Mouse (Mus musculus) stomach, embryonic 16.5 days (tissue): Measurements from ENCODE around the gene Lrwd1. TPM values are rescaled to one million over a fixed set of nuclear protein-coding genes. Genes with fewer than 3 reads are reported as not detected.

Experiments
- ATAC-seq: fragments of 200-750 bp; cut with Nextera tagmentation; 2 replicates; pipeline ENCODE4 v1.8.0; 2017; ENCODE audit warnings: moderate number of reproducible peaks, moderate TSS enrichment; ENCODE audit not compliant: insufficient read depth, low FRiP score
- H3K27ac ChIP-seq: fragments of 300-500 bp; sonication (generic); 2 replicates; pipeline ENCODE4 v1.5.1; 2014; ENCODE audit warnings: low read length
- H3K27me3 ChIP-seq: fragments of 300-500 bp; sonication (generic); 2 replicates; pipeline ENCODE4 v1.6.1; 2014; ENCODE audit warnings: low read length, control low read depth, mixed read lengths; ENCODE audit not compliant: control insufficient read depth, insufficient read depth
- H3K36me3 ChIP-seq: fragments of 300-500 bp; sonication (generic); 2 replicates; pipeline ENCODE4 v1.6.1; 2014; ENCODE audit warnings: low read length; ENCODE audit not compliant: control insufficient read depth, insufficient read depth
- H3K4me1 ChIP-seq: fragments of 300-500 bp; sonication (generic); 2 replicates; pipeline ENCODE4 v1.6.1; 2014; ENCODE audit warnings: low read length, control low read depth, mixed read lengths; ENCODE audit not compliant: control insufficient read depth, insufficient read depth
- H3K4me2 ChIP-seq: fragments of 300-500 bp; sonication (generic); 2 replicates; pipeline ENCODE4 v1.6.1; 2014; ENCODE audit warnings: low read depth, low read length, mixed read lengths
- H3K4me3 ChIP-seq: fragments of 300-500 bp; sonication (generic); replicated peaks from 2 replicates; pipeline ENCODE4 v1.5.1; 2014; ENCODE audit warnings: mild to moderate bottlenecking, low read length
- H3K9ac ChIP-seq: fragments of 300-500 bp; sonication (generic); 2 replicates; pipeline ENCODE4 v1.6.1; 2014; ENCODE audit warnings: low read length
- H3K9me3 ChIP-seq: fragments of 300-500 bp; sonication (generic); replicated peaks from 2 replicates; pipeline ENCODE4 v1.6.1; 2016; ENCODE audit warnings: low read length, control low read depth; ENCODE audit not compliant: control insufficient read depth
- WGBS: fragments of 180-500 bp; shearing (Covaris S2); extraction: QIAGEN DNeasy Blood & Tissue Kit; methylation state at CpG from one replicate; pipeline ENCODE4 v1.1.7; 2014; 5-methylcytosine and 5-hydroxymethylcytosine counted together
- polyA plus RNA-seq: library from polyadenylated mRNA; unstranded; fragments of >200 nt; fragmentation: Nextera tagmentation; extraction: Ambion mirVana; gene quantifications from 2 replicates; pipeline ENCODE4 v1.2.1, GENCODE M21; 2015

The Lrwd1 gene
- polyA plus RNA-seq, 1 experiment from 2014 or later = 26.3 TPM

DNA sequence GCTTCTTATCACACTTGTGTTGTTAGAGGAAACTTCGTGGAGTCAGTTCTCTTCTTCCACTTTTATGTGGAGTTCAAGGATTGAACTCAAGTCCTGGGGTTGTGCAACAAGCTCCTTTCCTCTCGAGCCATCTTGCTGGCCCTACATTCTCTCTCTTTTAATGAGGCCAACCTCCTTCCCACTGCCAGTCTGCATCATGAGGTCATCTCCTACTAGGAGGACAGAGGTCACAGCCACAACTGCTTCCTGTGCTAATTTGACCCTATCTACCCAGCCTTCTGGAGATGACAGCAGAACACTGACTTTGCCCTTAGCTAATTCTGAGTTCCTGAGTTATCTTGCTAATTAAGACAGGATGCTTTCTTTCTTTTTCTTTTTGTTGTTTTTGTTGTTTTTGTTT lies 27.4 kb downstream of the Lrwd1 start:
- H3K36me3 ChIP-seq = no peaks in the 10 kb centered on the region
- no peak for ATAC-seq
- H3K9me3 ChIP-seq = peaks cover 4% of the 10 kb centered on the region
- H3K9ac ChIP-seq = no peak overlapping the region
- 51% methylated on average over 2 of the region's 2 CpGs for WGBS
- H3K4me2 ChIP-seq = no peak overlapping the region
- no peak overlapping the region for H3K27ac ChIP-seq
- H3K4me3 ChIP-seq = no peak overlapping the region
- no peaks in the 10 kb centered on the region for H3K4me1 ChIP-seq
- no peaks in the 10 kb centered on the region for H3K27me3 ChIP-seq

DNA sequence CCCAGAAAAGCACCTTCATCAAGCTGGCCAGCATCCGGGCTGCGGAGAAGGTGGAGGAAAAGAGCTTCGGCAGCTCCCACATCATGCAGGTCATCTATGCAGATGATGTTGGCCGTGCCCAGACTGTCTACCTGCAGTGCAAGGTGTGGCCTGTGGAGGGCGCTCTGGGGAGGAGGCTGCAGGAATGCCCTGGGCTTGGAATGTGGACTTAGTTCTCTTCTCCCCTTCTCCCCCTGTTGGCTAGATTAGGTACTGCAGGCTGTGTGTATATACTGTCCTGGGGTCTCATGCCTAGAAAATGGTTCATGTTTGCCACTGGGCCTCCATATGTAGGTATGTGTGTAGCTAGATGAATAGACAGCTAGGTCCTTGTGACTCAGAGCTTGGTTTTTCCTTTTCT lies 31.4 kb downstream of the Lrwd1 start:
- no peak overlapping the region for H3K27ac ChIP-seq
- 86% methylated on average over 5 of the region's 5 CpGs for WGBS
- no peak for ATAC-seq
- peaks cover 4% of the 10 kb centered on the region for H3K9me3 ChIP-seq
- no peak overlapping the region for H3K4me2 ChIP-seq
- H3K27me3 ChIP-seq = no peaks in the 10 kb centered on the region
- no peaks in the 10 kb centered on the region for H3K36me3 ChIP-seq
- H3K9ac ChIP-seq = no peak overlapping the region
- no peak overlapping the region for H3K4me3 ChIP-seq
- H3K4me1 ChIP-seq = peaks cover 4% of the 10 kb centered on the region; the same call in 1 of the 2 replicates

DNA sequence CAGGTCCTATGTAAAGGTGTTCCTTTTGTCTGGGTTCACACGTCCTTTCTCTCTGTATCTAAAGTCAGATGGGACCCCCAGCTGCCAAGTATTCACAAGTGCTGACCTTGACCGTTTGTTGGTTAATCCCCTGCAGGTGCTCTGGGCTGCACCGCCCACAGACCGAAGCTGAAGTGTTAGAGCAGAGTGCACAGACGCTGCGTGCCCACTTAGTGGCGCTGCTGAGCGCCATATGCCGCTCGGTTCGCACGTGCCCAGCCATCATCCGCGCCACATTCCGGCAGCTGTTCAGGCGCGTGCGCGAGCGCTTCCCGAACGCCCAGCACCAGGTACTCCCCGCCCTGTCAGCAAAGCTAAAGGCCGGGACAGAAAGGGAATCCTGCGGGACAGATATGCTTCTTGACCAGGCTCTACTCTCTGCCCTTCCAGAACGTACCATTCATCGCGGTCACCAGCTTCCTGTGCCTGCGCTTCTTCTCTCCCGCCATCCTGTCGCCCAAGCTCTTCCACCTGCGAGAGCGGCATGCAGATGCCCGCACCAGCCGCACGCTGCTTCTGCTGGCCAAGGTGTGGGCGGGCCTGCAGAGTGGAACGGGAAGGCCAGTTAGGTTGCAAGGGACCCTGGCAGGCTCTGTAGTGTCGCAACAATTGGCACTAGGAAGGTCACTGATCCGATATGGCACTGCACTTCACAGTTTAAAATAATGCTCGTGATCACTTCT lies 33.6 kb downstream of the Lrwd1 start:
- H3K4me2 ChIP-seq = peak overlapping the region; percentile 58
- H3K9me3 ChIP-seq = peaks cover 4% of the 10 kb centered on the region
- ATAC-seq = peak; percentile 85; the same call in 1 of the 2 replicates
- H3K9ac ChIP-seq = peak overlapping the region; percentile 56
- H3K4me3 ChIP-seq = peak overlapping the region; percentile 36
- peaks cover 4% of the 10 kb centered on the region; the same call in 1 of the 2 replicates for H3K4me1 ChIP-seq
- 8% methylated on average over 41 of the region's 41 CpGs for WGBS
- H3K27ac ChIP-seq = no peak overlapping the region
- no peaks in the 10 kb centered on the region for H3K36me3 ChIP-seq
- no peaks in the 10 kb centered on the region for H3K27me3 ChIP-seq

DNA sequence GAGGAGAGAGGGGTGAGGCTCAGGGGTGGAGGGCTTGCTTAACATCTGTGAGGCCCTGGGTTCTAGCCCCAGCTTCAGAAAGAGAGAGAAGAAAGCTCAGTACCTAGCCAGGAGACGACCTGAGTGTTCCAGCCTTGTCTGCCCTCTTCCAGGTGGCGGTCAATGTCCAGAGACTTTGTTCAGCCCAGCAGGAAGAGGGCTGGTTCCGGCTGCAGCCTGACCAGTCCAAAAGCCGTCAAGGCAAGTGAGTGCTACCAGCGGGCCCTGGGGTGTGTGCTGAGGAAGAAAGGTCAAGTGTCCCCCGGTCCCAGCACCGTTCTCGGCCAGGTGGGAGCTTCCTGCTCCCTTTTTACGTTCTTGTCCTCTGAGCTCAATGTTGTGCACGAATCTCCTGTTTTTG lies 37.3 kb downstream of the Lrwd1 start:
- WGBS = 85% methylated on average over 10 of the region's 10 CpGs
- Histone ChIP-seq H3K27me3 (no peaks in the 10 kb centered on the region), H3K4me3 (no peak overlapping the region), H3K4me1 (peaks cover 4% of the 10 kb centered on the region; the same call in 1 of the 2 replicates), H3K36me3 (no peaks in the 10 kb centered on the region), H3K9ac (no peak overlapping the region), H3K9me3 (no peaks in the 10 kb centered on the region), H3K27ac (no peak overlapping the region), H3K4me2 (no peak overlapping the region)
- ATAC-seq = no peak

DNA sequence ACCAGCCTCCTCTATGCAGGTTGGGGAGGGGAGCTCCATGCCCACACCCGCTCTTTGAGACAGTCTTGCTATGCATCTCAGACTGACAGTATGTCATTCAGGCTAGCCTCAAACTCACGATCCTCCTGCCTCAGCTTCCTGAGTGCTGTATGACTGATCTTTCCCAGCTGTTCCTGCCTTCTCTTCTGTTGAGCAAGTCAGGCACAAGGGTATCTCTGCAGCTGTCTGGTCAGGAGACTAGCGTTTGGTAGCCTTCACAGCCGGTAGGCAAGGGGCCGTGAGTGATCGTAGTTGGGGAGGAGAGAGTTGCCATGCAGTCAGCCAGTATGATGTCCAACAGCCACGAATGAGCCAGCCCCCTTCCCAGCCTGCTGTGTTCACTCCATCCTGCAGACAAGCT lies 40.8 kb downstream of the Lrwd1 start:
- Histone ChIP-seq H3K4me2 (no peak overlapping the region), H3K27ac (no peak overlapping the region), H3K9me3 (no peaks in the 10 kb centered on the region), H3K4me1 (no peaks in the 10 kb centered on the region), H3K4me3 (no peak overlapping the region), H3K9ac (no peak overlapping the region), H3K27me3 (no peaks in the 10 kb centered on the region), H3K36me3 (no peaks in the 10 kb centered on the region)
- WGBS = 67% methylated on average over 7 of the region's 7 CpGs
- ATAC-seq = no peak

- no peaks in the 10 kb centered on the region for H3K4me1 ChIP-seq
- no peaks in the 10 kb centered on the region for H3K27me3 ChIP-seq
- 63% methylated on average over 8 of the region's 8 CpGs for WGBS
Measured at GRCm38 (mm10) chr5:136094249-136095010, 41.4 kb downstream of the Lrwd1 start.

GRCm38 (mm10) chr5:136091927-136092326 lies 43.9 kb downstream of the Lrwd1 start:
- Histone ChIP-seq H3K27me3 (no peaks in the 10 kb centered on the region), H3K4me1 (no peaks in the 10 kb centered on the region), H3K9me3 (no peaks in the 10 kb centered on the region), H3K4me3 (no peak overlapping the region), H3K4me2 (no peak overlapping the region), H3K27ac (no peak overlapping the region), H3K36me3 (no peaks in the 10 kb centered on the region), H3K9ac (no peak overlapping the region)
- ATAC-seq = no peak
- WGBS = 61% methylated on average over 5 of the region's 5 CpGs

More at GRCm38 (mm10) chr5:136094249-136095010, 41.4 kb downstream of the Lrwd1 start:
- Histone ChIP-seq H3K9me3 (no peaks in the 10 kb centered on the region), H3K4me3 (no peak overlapping the region), H3K27ac (no peak overlapping the region), H3K4me2 (no peak overlapping the region), H3K9ac (no peak overlapping the region), H3K36me3 (no peaks in the 10 kb centered on the region)
- peak; percentile 23; the same call in 1 of the 2 replicates for ATAC-seq

GRCm38 (mm10) chr5:136088821-136089575 lies 46.9 kb downstream of the Lrwd1 start:
- no peak overlapping the region for H3K4me2 ChIP-seq
- H3K4me3 ChIP-seq = no peak overlapping the region
- H3K9ac ChIP-seq = no peak overlapping the region
- ATAC-seq = no peak
- H3K27me3 ChIP-seq = no peaks in the 10 kb centered on the region
- WGBS = 18% methylated on average over 14 of the region's 14 CpGs
- no peak overlapping the region for H3K27ac ChIP-seq
- H3K36me3 ChIP-seq = no peaks in the 10 kb centered on the region
- H3K4me1 ChIP-seq = peaks cover 16% of the 10 kb centered on the region
- no peaks in the 10 kb centered on the region for H3K9me3 ChIP-seq

DNA sequence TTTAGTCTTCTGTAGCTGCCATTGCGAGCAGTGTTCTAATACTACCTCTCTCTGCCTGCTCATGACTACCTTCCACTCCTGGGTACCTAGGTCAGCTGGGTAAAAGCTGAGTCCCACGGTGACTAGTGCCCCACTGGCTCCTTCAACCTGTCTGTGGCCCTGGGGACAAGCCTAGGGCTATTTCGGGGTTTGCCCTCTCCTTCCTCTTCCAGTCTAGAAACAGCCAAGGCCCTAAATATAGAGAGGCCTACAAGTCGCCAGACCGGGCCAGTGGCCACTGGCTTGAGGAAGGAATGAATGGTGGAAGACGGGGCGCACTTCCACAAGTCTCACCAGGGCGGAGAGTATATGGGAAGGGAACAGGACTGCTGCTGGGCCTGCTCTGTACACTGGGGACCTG lies 49.6 kb downstream of the Lrwd1 start:
- 93% methylated on average over 8 of the region's 8 CpGs for WGBS
- no peak overlapping the region for H3K9ac ChIP-seq
- no peak for ATAC-seq

More for the DNA sequence above, 49.6 kb downstream of the Lrwd1 start:
- peaks cover 17% of the 10 kb centered on the region for H3K4me1 ChIP-seq
- H3K27ac ChIP-seq = no peak overlapping the region
- no peaks in the 10 kb centered on the region for H3K36me3 ChIP-seq
- H3K4me3 ChIP-seq = no peak overlapping the region
- H3K9me3 ChIP-seq = no peaks in the 10 kb centered on the region
- H3K4me2 ChIP-seq = no peak overlapping the region
- H3K27me3 ChIP-seq = no peaks in the 10 kb centered on the region
